Mouse (Mus musculus) myocyte (in vitro differentiated cells): ENCODE data around the gene Sppl3. TPM values are rescaled to one million over a fixed set of nuclear protein-coding genes. Genes with fewer than 3 reads are reported as not detected.
"Not testable (repeated sequence)": the region's sequence is repeated elsewhere in the genome, so short reads cannot be mapped to it uniquely, and the experiment has no call there.

Experiments
- H3K27me3 ChIP-seq: one replicate; pipeline ENCODE4 v1.6.1; 2011; ENCODE audit not compliant: control insufficient read depth, insufficient read depth, insufficient read length
- H3K36me3 ChIP-seq: one replicate; pipeline ENCODE4 v1.6.1; 2011; ENCODE audit not compliant: control insufficient read depth, insufficient read depth
- H3K4me2 ChIP-seq: one replicate; pipeline ENCODE4 v1.6.1; 2011; ENCODE audit warnings: low read depth, control low read depth
- H3K4me3 ChIP-seq: one replicate; pipeline ENCODE4 v1.5.1; 2011; ENCODE audit warnings: mild to moderate bottlenecking, control low read depth, moderate library complexity
- H3K79me2 ChIP-seq: one replicate; pipeline ENCODE4 v1.6.1; 2011; ENCODE audit not compliant: control insufficient read depth, insufficient read depth
- H3ac ChIP-seq: one replicate; pipeline ENCODE4 v1.6.1; 2011; ENCODE audit not compliant: control insufficient read depth, insufficient read length
- CEBPB ChIP-seq: IDR thresholded peaks from 2 replicates; pipeline ENCODE4 v1.6.1; 2011; ENCODE audit warnings: mild to moderate bottlenecking, moderate library complexity; ENCODE audit not compliant: poor library complexity, insufficient read depth, severe bottlenecking
- E2F4 ChIP-seq: IDR thresholded peaks from one replicate; pipeline ENCODE4 v1.6.1; 2011; ENCODE audit warnings: mild to moderate bottlenecking, control low read depth, moderate library complexity; ENCODE audit not compliant: insufficient read depth
- MAX ChIP-seq: IDR thresholded peaks from one replicate; pipeline ENCODE4 v1.6.1; 2011; ENCODE audit warnings: low read depth, mild to moderate bottlenecking, control low read depth
- MYOD1 ChIP-seq, 3 experiments: IDR thresholded peaks; one replicate each; pipeline ENCODE4 v1.6.1; 2011; ENCODE audit warnings: control low read depth in 2 of 3, low read depth in 2 of 3, mild to moderate bottlenecking in 2 of 3, moderate library complexity in 1 of 3; ENCODE audit not compliant: insufficient read length in 2 of 3, control insufficient read depth in 1 of 3
- MYOG ChIP-seq, 3 experiments: IDR thresholded peaks; one replicate each; pipeline ENCODE4 v1.6.1; 2011; ENCODE audit warnings: control low read depth in 2 of 3, low read depth in 2 of 3, mild to moderate bottlenecking in 2 of 3; ENCODE audit not compliant: insufficient read length in 2 of 3, control insufficient read depth in 1 of 3, insufficient read depth in 1 of 3
- POLR2A ChIP-seq: IDR thresholded peaks from one replicate; pipeline ENCODE4 v1.6.1; 2011; ENCODE audit warnings: low read depth, mild to moderate bottlenecking, control low read depth, moderate library complexity; ENCODE audit not compliant: insufficient read length
- POLR2AphosphoS2 ChIP-seq: IDR thresholded peaks from one replicate; pipeline ENCODE4 v1.6.1; 2011; ENCODE audit warnings: low read depth, control low read depth; ENCODE audit not compliant: insufficient read length
- REST ChIP-seq: IDR thresholded peaks from one replicate; pipeline ENCODE4 v1.6.1; 2011; ENCODE audit warnings: mild to moderate bottlenecking, control low read depth, moderate library complexity; ENCODE audit not compliant: insufficient read depth, insufficient read length
- SRF ChIP-seq: IDR thresholded peaks from one replicate; pipeline ENCODE4 v1.6.1; 2011; ENCODE audit warnings: low read depth; ENCODE audit not compliant: control insufficient read depth, insufficient read length
- TCF12 ChIP-seq: IDR thresholded peaks from one replicate; pipeline ENCODE4 v1.6.1; 2011; ENCODE audit warnings: mild to moderate bottlenecking, control low read depth; ENCODE audit not compliant: poor library complexity, insufficient read depth, severe bottlenecking
- TCF3 ChIP-seq: IDR thresholded peaks from one replicate; pipeline ENCODE4 v1.6.1; 2011; ENCODE audit warnings: low read depth, control low read depth; ENCODE audit not compliant: insufficient read length
- USF1 ChIP-seq: IDR thresholded peaks from one replicate; pipeline ENCODE4 v1.6.1; 2011; ENCODE audit warnings: low read depth, mild to moderate bottlenecking, control low read depth, moderate library complexity
- polyA plus RNA-seq: library from polyadenylated mRNA; unstranded; fragments of >200 nt; fragmentation: generic; extraction: Trizol; gene quantifications from one replicate; pipeline ENCODE4 v1.2.1, GENCODE M21; 2012; ENCODE audit warnings: missing spikeins

Sppl3 gene
- polyA plus RNA-seq, 1 experiment: 24.9 TPM

- Histone ChIP-seq H3K4me3 (no peak within 1 kb of the TSS), H3ac (no peak within 1 kb of the TSS), H3K36me3 (peaks cover 9% of the 10 kb centered on the region), H3K4me2 (no peak within 1 kb of the TSS), H3K79me2 (no peaks in the 10 kb centered on the region), H3K27me3 (no peaks in the 10 kb centered on the region)
- TF ChIP-seq POLR2AphosphoS2 (no peak), TCF3 (no peak), USF1 (no peak), MAX (no peak)
These were observed 87.3 kb downstream of the Sppl3 start, which contains the start of gene Gm10401 for GRCm38 (mm10) chr5:115098195-115098594. Gene Gm10401 (minus strand): TSS chr5:115098295.

- Histone ChIP-seq H3K4me2 (no peak overlapping the region), H3K27me3 (no peaks in the 10 kb centered on the region), H3K36me3 (peaks cover 6% of the 10 kb centered on the region), H3K4me3 (no peak overlapping the region), H3K79me2 (no peaks in the 10 kb centered on the region), H3ac (no peak overlapping the region)
- TF ChIP-seq REST (no peak), MYOG (IDR thresholded peaks at IDR 0.05; ENCODE audit: control insufficient read depth in 1 of 3, insufficient read depth in 1 of 3, insufficient read length in 2 of 3, low read depth in 2 of 3) (no peak), POLR2A (no peak), MAX (no peak), TCF12 (no peak), USF1 (no peak), SRF (no peak), POLR2AphosphoS2 (no peak)
These were observed 88.6 kb downstream of the Sppl3 start for GRCm38 (mm10) chr5:115099530-115099929.

GRCm38 (mm10) chr5:115099991-115100390 lies 89.1 kb downstream of the Sppl3 start:
- Histone ChIP-seq H3K79me2 (no peaks in the 10 kb centered on the region), H3K4me2 (no peak overlapping the region), H3ac (no peak overlapping the region), H3K27me3 (no peaks in the 10 kb centered on the region), H3K36me3 (peaks cover 6% of the 10 kb centered on the region), H3K4me3 (no peak overlapping the region)
- TF ChIP-seq TCF3 (no peak), MYOD1 (IDR thresholded peaks at IDR 0.05; ENCODE audit: control insufficient read depth in 1 of 3, insufficient read length in 2 of 3, low read depth in 2 of 3) (peak in 2 of 3 experiments; percentile 11 to 14), SRF (no peak), CEBPB (no peak), POLR2A (no peak), E2F4 (no peak), TCF12 (no peak), USF1 (no peak), REST (no peak), MYOG (IDR thresholded peaks at IDR 0.05; ENCODE audit: control insufficient read depth in 1 of 3, insufficient read depth in 1 of 3, insufficient read length in 2 of 3, low read depth in 2 of 3) (no peak), POLR2AphosphoS2 (peak; percentile 54), MAX (no peak)

GRCm38 (mm10) chr5:115100473-115100872 lies 89.5 kb downstream of the Sppl3 start:
- H3K79me2 ChIP-seq: no peaks in the 10 kb centered on the region
- no peak overlapping the region for H3K4me3 ChIP-seq
- H3K4me2 ChIP-seq: no peak overlapping the region
- H3K27me3 ChIP-seq: no peaks in the 10 kb centered on the region
- H3ac ChIP-seq: no peak overlapping the region
- H3K36me3 ChIP-seq: peaks cover under 1% of the 10 kb centered on the region
- no peak for TF ChIP-seq POLR2A
- peak; percentile 34 for TF ChIP-seq TCF12
- peak in 2 of 3 experiments; percentile 34 to 56 for TF ChIP-seq MYOG (IDR thresholded peaks at IDR 0.05; ENCODE audit: control insufficient read depth in 1 of 3, insufficient read depth in 1 of 3, insufficient read length in 2 of 3, low read depth in 2 of 3)
- TF ChIP-seq POLR2AphosphoS2: peak; percentile 63
- TF ChIP-seq E2F4: no peak
- TF ChIP-seq MYOD1 (IDR thresholded peaks at IDR 0.05; ENCODE audit: control insufficient read depth in 1 of 3, insufficient read length in 2 of 3, low read depth in 2 of 3): peak; percentile 48 to 92 (median 61)
- no peak for TF ChIP-seq REST

- TF ChIP-seq REST (no peak), MAX (no peak), POLR2AphosphoS2 (no peak), USF1 (no peak), E2F4 (no peak), MYOG (IDR thresholded peaks at IDR 0.05; ENCODE audit: control insufficient read depth in 1 of 3, insufficient read depth in 1 of 3, insufficient read length in 2 of 3, low read depth in 2 of 3) (no peak)
- Histone ChIP-seq H3K4me3 (no peak overlapping the region), H3K79me2 (no peaks in the 10 kb centered on the region), H3K4me2 (no peak overlapping the region), H3K27me3 (no peaks in the 10 kb centered on the region), H3K36me3 (no peaks in the 10 kb centered on the region), H3ac (no peak overlapping the region)
These were observed 91.3 kb downstream of the Sppl3 start for GRCm38 (mm10) chr5:115102231-115102630.

- not testable (repeated sequence) for H3K4me2 ChIP-seq, H3K79me2 ChIP-seq, H3K27me3 ChIP-seq, H3ac ChIP-seq, H3K36me3 ChIP-seq, H3K4me3 ChIP-seq
These were observed 92.3 kb downstream of the Sppl3 start for GRCm38 (mm10) chr5:115103253-115103652.
